Mouse (Mus musculus) spleen, adult 2 months (tissue): ENCODE measurements around the gene Med19. TPM values are rescaled to one million over a fixed set of nuclear protein-coding genes. Genes with fewer than 3 reads are reported as not detected.
"Not testable (repeated sequence)": the region's sequence is repeated elsewhere in the genome, so short reads cannot be mapped to it uniquely, and the experiment has no call there.

ENCODE experiments used
- DNase-seq, 2 experiments: peaks; one replicate each; pipeline versions ENCODE4 v3.0.0 to v3.0.0-alpha.2; 2012 to 2021; ENCODE audit warnings: low spot score in 2 of 2, low read depth in 1 of 2
- H3K27ac ChIP-seq: fragments of 200-500 bp; 2 replicates; pipeline ENCODE4 v1.5.1; 2012; ENCODE audit warnings: low read length, inconsistent platforms; ENCODE audit not compliant: insufficient read depth
- H3K27me3 ChIP-seq: fragments of 200-500 bp; 2 replicates; pipeline ENCODE4 v1.6.1; 2012; ENCODE audit warnings: mild to moderate bottlenecking, moderate library complexity, low read length, inconsistent platforms; ENCODE audit not compliant: control insufficient read depth, insufficient read depth
- H3K36me3 ChIP-seq: fragments of 200-500 bp; 2 replicates; pipeline ENCODE4 v1.6.1; 2012; ENCODE audit warnings: mild to moderate bottlenecking, low read length, inconsistent platforms; ENCODE audit not compliant: control insufficient read depth, insufficient read depth
- H3K4me1 ChIP-seq: fragments of 200-500 bp; 2 replicates; pipeline ENCODE4 v1.6.1; 2011; ENCODE audit warnings: inconsistent platforms; ENCODE audit not compliant: control insufficient read depth, insufficient read depth, insufficient read length
- H3K4me3 ChIP-seq: fragments of 200-500 bp; 2 replicates; pipeline ENCODE4 v1.5.1; 2011; ENCODE audit warnings: mild to moderate bottlenecking, inconsistent platforms; ENCODE audit not compliant: insufficient read depth, insufficient read length; ENCODE audit errors: extremely low read depth
- CTCF ChIP-seq: fragments of 200-500 bp; IDR thresholded peaks from 2 replicates; pipeline ENCODE4 v1.5.1; 2011; ENCODE audit warnings: mild to moderate bottlenecking, inconsistent platforms; ENCODE audit not compliant: insufficient read depth, insufficient read length, insufficient replicate concordance; ENCODE audit errors: extremely low read depth
- POLR2A ChIP-seq: fragments of 200-500 bp; IDR thresholded peaks from 2 replicates; pipeline ENCODE4 v1.6.1; 2011; ENCODE audit warnings: low read depth, low read length, inconsistent platforms
- WGBS: fragments of 180-500 bp; shearing (Covaris S2); methylation state at CpG from one replicate; pipeline ENCODE4 v1.1.7; 2018; 5-methylcytosine and 5-hydroxymethylcytosine counted together
- polyA plus RNA-seq: library from polyadenylated mRNA; depleted of rRNA; stranded (reverse); fragments of >200 nt; gene quantifications from 2 replicates; pipeline ENCODE4 v1.2.3, GENCODE M21; 2012

The Med19 gene
- polyA plus RNA-seq, 1 experiment: 4.9 TPM

DNA sequence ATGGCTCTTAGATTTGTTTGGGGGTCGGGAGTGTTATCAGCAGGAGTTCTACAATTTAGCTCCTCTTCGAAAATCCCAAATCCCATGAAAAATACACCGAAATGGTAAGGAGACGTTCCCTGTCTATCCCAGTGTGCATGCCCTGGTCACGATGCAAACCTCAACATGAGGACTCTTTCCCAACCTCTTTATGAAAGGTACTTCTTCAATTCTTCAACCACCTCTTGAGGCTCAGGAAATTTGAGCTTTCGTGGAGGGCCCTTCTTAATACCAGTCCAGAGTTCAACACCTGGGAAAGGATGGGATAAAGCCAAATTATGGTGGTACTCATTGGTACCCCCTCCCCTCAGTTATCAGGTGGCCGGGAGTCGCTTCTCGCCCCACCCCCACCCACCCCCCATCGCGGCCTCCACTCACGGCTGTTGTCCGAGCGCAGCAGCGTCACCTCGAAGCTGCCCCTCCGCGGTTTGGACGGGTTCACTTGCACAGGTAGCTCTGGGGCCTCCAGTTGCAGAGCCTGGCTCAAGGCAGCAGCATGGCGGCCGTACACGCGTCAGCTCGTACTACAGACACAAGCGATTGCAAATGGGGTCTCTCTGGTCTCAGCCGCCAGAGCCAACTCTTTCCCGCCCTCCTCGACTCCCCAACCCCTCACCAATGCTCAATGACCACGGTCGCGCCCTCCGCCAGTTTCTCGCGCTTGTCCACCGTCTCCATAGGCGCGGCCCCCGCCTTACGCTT is 8.2 kb upstream of the Med19 start:
- H3K27me3 ChIP-seq: no peaks in the 10 kb centered on the region
- peak overlapping the region; percentile 98 for H3K4me3 ChIP-seq
- TF ChIP-seq CTCF (no peak), POLR2A (no peak)
- H3K27ac ChIP-seq: peak overlapping the region; percentile 49
- WGBS: 4% methylated on average over 39 of the region's 39 CpGs
- H3K4me1 ChIP-seq: peaks cover 6% of the 10 kb centered on the region; the same call in 1 of the 2 replicates
- peak in 1 of 2 experiments; percentile 17 for DNase-seq
- peaks cover 11% of the 10 kb centered on the region for H3K36me3 ChIP-seq

DNA sequence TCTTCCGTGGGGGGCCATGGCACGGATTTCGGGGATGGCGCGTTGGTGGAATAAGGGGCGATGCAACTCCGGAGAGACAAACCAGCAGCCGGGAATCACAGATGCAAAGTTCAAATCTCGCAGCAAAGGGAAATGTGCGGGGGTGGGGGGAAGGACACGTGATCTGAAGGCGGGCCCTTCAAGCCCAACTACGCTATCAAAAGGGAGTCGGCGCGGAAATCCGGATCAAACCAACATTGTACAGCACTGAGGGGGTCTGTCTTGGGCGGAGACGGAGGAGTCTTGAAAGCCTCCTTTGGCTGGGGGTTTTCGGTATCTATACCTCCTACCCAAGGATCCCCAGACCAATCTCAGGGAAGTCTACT is 7.7 kb upstream of the Med19 start, which contains the start of gene Selenoh:
TSS of gene Selenoh (minus strand) at position 202 of the 365 bp plus-strand sequence.
- Histone ChIP-seq H3K27ac (peak within 1 kb of the TSS; percentile 76), H3K4me1 (peaks cover 6% of the 10 kb centered on the region; the same call in 1 of the 2 replicates), H3K27me3 (no peaks in the 10 kb centered on the region), H3K36me3 (peaks cover 12% of the 10 kb centered on the region), H3K4me3 (peak within 1 kb of the TSS; percentile 98)
- peak; percentile 82 to 84 for DNase-seq
- WGBS: under 1% methylated on average over 20 of the region's 20 CpGs
- no peak for TF ChIP-seq CTCF
- peak; percentile 60; the same call in 1 of the 2 replicates for TF ChIP-seq POLR2A

GRCm38 (mm10) chr2:84671535-84671934 is 6.7 kb upstream of the Med19 start:
- H3K36me3 ChIP-seq: peaks cover 12% of the 10 kb centered on the region
- DNase-seq, H3K27me3 ChIP-seq, H3K4me1 ChIP-seq, H3K4me3 ChIP-seq, H3K27ac ChIP-seq: not testable (repeated sequence)
- WGBS: 76% methylated on average over 4 of the region's 5 CpGs

DNA sequence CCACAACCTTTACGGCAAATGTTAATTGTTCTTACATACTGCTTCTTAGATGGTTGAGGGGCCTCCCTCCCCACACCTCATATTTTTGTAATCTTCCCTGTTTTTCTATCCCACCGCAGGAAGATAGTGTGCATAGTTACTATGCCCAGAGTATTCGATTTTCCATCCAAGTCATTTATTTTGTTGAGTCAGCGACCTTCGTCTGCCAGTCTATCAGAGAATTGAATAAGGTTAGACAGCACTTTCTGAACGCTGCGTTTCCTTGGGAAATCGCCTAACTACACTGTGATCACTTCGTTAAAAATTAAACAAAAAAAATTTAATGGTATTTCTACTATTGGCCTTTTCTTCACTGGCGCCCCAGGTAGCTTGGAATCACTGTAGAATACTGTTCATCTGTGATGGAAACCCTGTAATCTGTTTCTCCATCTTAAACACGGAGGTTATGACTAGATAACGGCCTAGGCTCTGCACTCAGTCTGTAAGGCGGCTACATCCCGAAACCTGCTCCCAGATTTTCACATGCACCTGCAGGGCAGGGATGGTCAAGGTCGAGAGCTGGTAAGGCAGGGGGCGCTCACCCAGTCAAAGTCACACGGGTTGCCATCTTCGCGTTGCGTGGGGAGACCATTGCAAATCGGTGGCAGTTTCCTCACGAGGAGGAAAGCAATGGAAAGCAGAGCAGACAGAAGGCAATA is 783 bp upstream of the Med19 start:
- Histone ChIP-seq H3K4me3 (peak overlapping the region; percentile 58), H3K4me1 (no peaks in the 10 kb centered on the region; the same call in 1 of the 2 replicates), H3K27ac (peak overlapping the region; percentile 61), H3K27me3 (no peaks in the 10 kb centered on the region), H3K36me3 (peaks cover 12% of the 10 kb centered on the region)
- 9% methylated on average over 22 of the region's 22 CpGs for WGBS
- TF ChIP-seq CTCF: 0 out of 2 replicates have a peak, but pooled peaks have one; percentile 0
- no peak for TF ChIP-seq POLR2A
- no peak for DNase-seq

DNA sequence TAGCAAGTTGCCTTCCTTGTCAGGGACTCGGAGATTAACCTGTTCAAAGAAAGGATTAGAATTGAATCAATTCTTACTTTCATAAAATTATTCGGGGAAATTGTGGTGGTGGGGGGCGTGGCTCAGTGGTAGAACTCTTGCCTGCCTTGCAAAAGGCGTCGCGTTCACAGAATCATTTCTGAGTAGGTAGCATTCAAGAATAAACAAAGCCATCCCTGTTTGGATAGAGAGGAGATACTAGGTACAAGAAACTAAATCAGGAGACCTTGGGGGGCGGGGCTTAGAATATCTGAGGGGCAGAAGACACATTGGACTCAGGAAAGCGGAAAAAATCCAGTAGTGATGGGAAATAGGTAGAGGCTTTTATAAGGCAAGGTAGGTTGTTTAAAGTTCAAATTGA is 814 bp downstream of the Med19 start, which contains the start of gene Tmx2:
TSS of gene Tmx2 (minus strand) at position 125 of the 400 bp plus-strand sequence.
- H3K4me3 ChIP-seq: peak within 1 kb of the TSS; percentile 86
- H3K4me1 ChIP-seq: no peaks in the 10 kb centered on the region; the same call in 1 of the 2 replicates
- no peak for DNase-seq
- no peak for TF ChIP-seq POLR2A
- no peak for TF ChIP-seq CTCF
- WGBS: 19% methylated on average over 8 of the region's 8 CpGs
- H3K27ac ChIP-seq: peak within 1 kb of the TSS; percentile 27; the same call in 1 of the 2 replicates
- H3K36me3 ChIP-seq: peaks cover 7% of the 10 kb centered on the region
- no peaks in the 10 kb centered on the region for H3K27me3 ChIP-seq

- TF ChIP-seq POLR2A: no peak
- TF ChIP-seq CTCF: no peak
- WGBS: 73% methylated on average over 6 of the region's 6 CpGs
- H3K27me3 ChIP-seq: no peaks in the 10 kb centered on the region
- H3K27ac ChIP-seq: peak overlapping the region; percentile 32; the same call in 1 of the 2 replicates
- no peaks in the 10 kb centered on the region for H3K4me1 ChIP-seq
- H3K4me3 ChIP-seq: no peak overlapping the region
- H3K36me3 ChIP-seq: peaks cover 14% of the 10 kb centered on the region
- DNase-seq: no peak
Measured at GRCm38 (mm10) chr2:84682605-84683183, 4.5 kb downstream of the Med19 start.
